Mouse (Mus musculus) CH12.LX (cell line): ENCODE results near the gene Ercc1. TPM values are rescaled to one million over a fixed set of nuclear protein-coding genes. Genes with fewer than 3 reads are reported as not detected.

ENCODE experiments used
- DNase-seq: peaks from one replicate; pipeline ENCODE4 v3.0.0-alpha.2; 2013; ENCODE audit errors: extremely low read depth
- H3K27ac ChIP-seq: 2 replicates; pipeline ENCODE4 v1.5.1; 2012; ENCODE audit warnings: low read depth, mild to moderate bottlenecking, control low read depth, moderate library complexity; ENCODE audit not compliant: insufficient read depth
- H3K27me3 ChIP-seq: replicated peaks from 2 replicates; pipeline ENCODE3; 2012; ENCODE audit warnings: inconsistent platforms
- H3K36me3 ChIP-seq, 2 experiments: replicated peaks in 1 of 2; 2 replicates each; pipeline versions ENCODE3 to v1.6.1; 2012; ENCODE audit warnings: inconsistent platforms in 1 of 2, low read length in 1 of 2, mild to moderate bottlenecking in 1 of 2, mixed read lengths in 1 of 2, moderate library complexity in 1 of 2; ENCODE audit not compliant: control insufficient read depth in 1 of 2, insufficient read depth in 1 of 2
- H3K4me1 ChIP-seq, 2 experiments: 2 replicates each; pipeline ENCODE4 v1.6.1; 2012; ENCODE audit warnings: inconsistent platforms in 1 of 2, moderate library complexity in 1 of 2; ENCODE audit not compliant: insufficient read depth in 2 of 2, control insufficient read depth in 1 of 2
- H3K4me2 ChIP-seq: 2 replicates; pipeline ENCODE4 v1.6.1; 2012; ENCODE audit warnings: low read depth, mild to moderate bottlenecking, control low read depth; ENCODE audit not compliant: poor library complexity, insufficient read depth, severe bottlenecking
- H3K4me3 ChIP-seq, 3 experiments: fragments of 150-350 bp in 1 of 3; sonication (generic) in 1 of 3; replicated peaks in 1 of 3; 2 replicates each; pipeline versions ENCODE3 to v1.5.1; 2011 to 2012; ENCODE audit warnings: low read depth in 2 of 3, low read length in 2 of 3, mild to moderate bottlenecking in 2 of 3, moderate library complexity in 2 of 3, control low read depth in 1 of 3, improper control_type of control experiment in 1 of 3, inconsistent platforms in 1 of 3, mixed read lengths in 1 of 3; ENCODE audit not compliant: poor library complexity in 1 of 3
- H3K79me2 ChIP-seq: replicated peaks from 2 replicates; pipeline ENCODE4 v1.6.1; 2012; ENCODE audit warnings: mild to moderate bottlenecking, moderate library complexity; ENCODE audit not compliant: control insufficient read depth, poor library complexity, insufficient read depth, severe bottlenecking; ENCODE audit errors: extremely low read depth
- H3K9ac ChIP-seq: 2 replicates; pipeline ENCODE4 v1.6.1; 2012; ENCODE audit warnings: low read depth, mild to moderate bottlenecking, control low read depth, moderate library complexity; ENCODE audit not compliant: insufficient read depth
- H3K9me3 ChIP-seq: replicated peaks from 2 replicates; pipeline ENCODE3; 2012; ENCODE audit warnings: low read length, inconsistent platforms, mixed read lengths
- CTCF ChIP-seq, 2 experiments: IDR thresholded peaks in 1 of 2; conservative IDR thresholded peaks in 1 of 2; 2 replicates each; pipeline ENCODE4 v1.5.1; 2011 to 2012; ENCODE audit warnings: low read depth in 2 of 2, low read length in 2 of 2, improper control_type of control experiment in 1 of 2, inconsistent platforms in 1 of 2, mild to moderate bottlenecking in 1 of 2, moderate library complexity in 1 of 2
- ETS1 ChIP-seq: conservative IDR thresholded peaks from 2 replicates; pipeline ENCODE4 v1.6.1; 2012; ENCODE audit warnings: low read depth, mild to moderate bottlenecking, inconsistent platforms, low read length, improper control_type of control experiment, moderate library complexity
- GABPA ChIP-seq: IDR thresholded peaks from 2 replicates; pipeline ENCODE4 v1.6.1; 2012; ENCODE audit warnings: low read depth, low read length, improper control_type of control experiment, inconsistent platforms; ENCODE audit not compliant: insufficient replicate concordance
- HCFC1 ChIP-seq: IDR thresholded peaks from 2 replicates; pipeline ENCODE4 v1.6.1; 2012; ENCODE audit warnings: low read depth, mild to moderate bottlenecking, inconsistent platforms, low read length, improper control_type of control experiment
- IRF4 ChIP-seq: IDR thresholded peaks from 2 replicates; pipeline ENCODE4 v1.6.1; 2014; ENCODE audit warnings: low read depth, mild to moderate bottlenecking, inconsistent platforms, low read length, improper control_type of control experiment
- MAFK ChIP-seq: IDR thresholded peaks from 2 replicates; pipeline ENCODE4 v1.6.1; 2011; ENCODE audit warnings: low read length, improper control_type of control experiment; ENCODE audit not compliant: insufficient replicate concordance
- MAX ChIP-seq: IDR thresholded peaks from 2 replicates; pipeline ENCODE4 v1.6.1; 2011; ENCODE audit warnings: low read length, improper control_type of control experiment
- MAZ ChIP-seq: IDR thresholded peaks from 2 replicates; pipeline ENCODE4 v1.6.1; 2012; ENCODE audit warnings: low read depth, mild to moderate bottlenecking, inconsistent platforms, low read length, improper control_type of control experiment, moderate library complexity
- MEF2A ChIP-seq: IDR thresholded peaks from 2 replicates; pipeline ENCODE4 v1.6.1; 2014; ENCODE audit warnings: low read depth, mild to moderate bottlenecking, inconsistent platforms, low read length, improper control_type of control experiment, borderline replicate concordance
- NELFE ChIP-seq: IDR thresholded peaks from 2 replicates; pipeline ENCODE4 v1.6.1; 2011; ENCODE audit warnings: low read depth, low read length, improper control_type of control experiment
- RAD21 ChIP-seq: IDR thresholded peaks from 2 replicates; pipeline ENCODE4 v1.6.1; 2011; ENCODE audit warnings: low read depth, mild to moderate bottlenecking, low read length, improper control_type of control experiment, moderate library complexity
- SMC3 ChIP-seq: IDR thresholded peaks from 2 replicates; pipeline ENCODE4 v1.6.1; 2011; ENCODE audit warnings: low read depth, low read length, improper control_type of control experiment
- ZC3H11A ChIP-seq: IDR thresholded peaks from 2 replicates; pipeline ENCODE4 v1.6.1; 2012; ENCODE audit warnings: low read depth, mild to moderate bottlenecking, inconsistent platforms, low read length, improper control_type of control experiment
- ZMIZ1 ChIP-seq: IDR thresholded peaks from 2 replicates; pipeline ENCODE4 v1.6.1; 2012; ENCODE audit warnings: low read depth, mild to moderate bottlenecking, inconsistent platforms, low read length, improper control_type of control experiment
- dilution Hi-C: fragments of 300-500 bp; cut with MboI; formaldehyde crosslinking; loops from 2 replicates; pipeline ENCODE4 v1.14.3; 2020; ENCODE audit warnings: low sequenced_read_pairs; ENCODE audit not compliant: extremely low pct_unique_long_range_greater_than_20kb, extremely low pct_ligation_motif_present
- in situ Hi-C: fragments of 300-500 bp; cut with MboI; formaldehyde crosslinking; loops from 3 replicates; pipeline ENCODE4 v1.14.3; 2019; ENCODE audit warnings: low sequenced_read_pairs, low pct_ligation_motif_present, low pct_unique_long_range_greater_than_20kb, mixed read lengths
- polyA plus RNA-seq: library from polyadenylated mRNA; unstranded; fragments of >175 nt; gene quantifications from 2 replicates; pipeline ENCODE4 v1.2.1, GENCODE M21; 2012; ENCODE audit warnings: low read depth; ENCODE audit not compliant: insufficient read length
- total RNA-seq, 2 experiments: library from RNA; depleted of rRNA; stranded (reverse); fragments of 300-350 nt in 1 of 2; fragments of >200 nt in 1 of 2; gene quantifications; 2 replicates each; pipeline ENCODE4 v1.2.3; 2012 to 2014

The Ercc1 gene
- total and polyA plus RNA-seq, 3 experiments = 26.9 to 28.2 (median 27.7) TPM

DNA sequence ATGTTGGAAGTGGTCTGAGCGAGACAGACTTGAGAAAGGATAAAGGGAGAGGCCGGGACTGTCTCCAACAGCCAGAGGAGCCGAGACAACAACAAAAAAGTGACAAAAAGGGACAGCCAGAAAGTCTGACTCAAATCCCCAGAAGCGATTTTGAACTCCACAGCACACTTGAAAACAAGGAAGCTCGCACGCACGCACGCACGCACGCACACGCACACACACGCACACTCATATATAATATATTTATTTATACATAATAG lies 41.6 kb upstream of the Ercc1 start:
- TF ChIP-seq MAFK (no peak), HCFC1 (no peak), IRF4 (no peak), MAZ (no peak), GABPA (no peak), ZC3H11A (no peak)
- H3K4me1 ChIP-seq = peaks cover 2 to 28% of the 10 kb centered on the region in 2 experiments; a peak in 3 of 4 replicates
- no peak overlapping the region for H3K9ac ChIP-seq
- H3K4me3 ChIP-seq = no peak overlapping the region
- H3K4me2 ChIP-seq = no peak overlapping the region
- no peak overlapping the region for H3K27ac ChIP-seq
- no peaks in the 10 kb centered on the region for H3K36me3 ChIP-seq
- H3K27me3 ChIP-seq = peaks cover 57% of the 10 kb centered on the region
- no peaks in the 10 kb centered on the region for H3K9me3 ChIP-seq
- in situ Hi-C loops = no loop called here
- dilution Hi-C loops = no loop called here
- no peak for DNase-seq
- no peaks in the 10 kb centered on the region for H3K79me2 ChIP-seq

DNA sequence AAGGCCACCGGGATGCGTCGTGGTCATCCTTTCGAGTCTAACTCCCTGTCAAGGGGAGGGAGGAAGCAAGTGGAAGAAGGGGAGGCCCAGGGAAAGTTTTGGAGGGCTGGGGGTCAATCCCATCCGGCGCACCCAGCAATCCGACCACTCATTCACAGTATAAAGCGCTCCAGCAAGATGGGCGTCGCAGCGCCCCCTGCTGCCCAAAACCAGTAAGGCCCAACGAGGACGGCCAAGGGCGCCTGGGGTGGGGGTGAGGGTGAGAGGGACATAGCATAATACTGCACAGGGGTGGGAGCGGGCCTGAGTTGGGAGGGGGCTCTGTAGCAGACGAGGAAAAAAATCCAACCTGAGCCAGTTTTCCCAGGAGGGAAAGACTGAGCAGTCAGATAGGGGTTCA lies 40.8 kb upstream of the Ercc1 start:
- H3K79me2 ChIP-seq = no peaks in the 10 kb centered on the region
- no peak overlapping the region for H3K27ac ChIP-seq
- TF ChIP-seq MAX (no peak), SMC3 (peak; percentile 46), MAZ (0 out of 2 replicates have a peak, but pooled peaks have one; percentile 21), CTCF (conservative IDR thresholded peaks at IDR 0.05 in 1 of 2, IDR thresholded peaks at IDR 0.05 in 1 of 2; ENCODE audit: low read depth in 2 of 2, low read length in 2 of 2) (peak in 1 of 2 experiments; percentile 80; a peak in 3 of 4 replicates), RAD21 (peak; percentile 19)
- peaks cover 2 to 33% of the 10 kb centered on the region in 2 experiments; a peak in 3 of 4 replicates for H3K4me1 ChIP-seq
- dilution Hi-C loops (no loop called here), in situ Hi-C loops (no loop called here)
- H3K36me3 ChIP-seq = no peaks in the 10 kb centered on the region
- H3K27me3 ChIP-seq = peaks cover 59% of the 10 kb centered on the region
- DNase-seq = peak; percentile 67
- no peak overlapping the region for H3K4me3 ChIP-seq
- no peaks in the 10 kb centered on the region for H3K9me3 ChIP-seq
- no peak overlapping the region for H3K9ac ChIP-seq
- 0 out of 2 replicates have a peak overlapping the region, but pooled peaks have one; percentile 22 for H3K4me2 ChIP-seq

DNA sequence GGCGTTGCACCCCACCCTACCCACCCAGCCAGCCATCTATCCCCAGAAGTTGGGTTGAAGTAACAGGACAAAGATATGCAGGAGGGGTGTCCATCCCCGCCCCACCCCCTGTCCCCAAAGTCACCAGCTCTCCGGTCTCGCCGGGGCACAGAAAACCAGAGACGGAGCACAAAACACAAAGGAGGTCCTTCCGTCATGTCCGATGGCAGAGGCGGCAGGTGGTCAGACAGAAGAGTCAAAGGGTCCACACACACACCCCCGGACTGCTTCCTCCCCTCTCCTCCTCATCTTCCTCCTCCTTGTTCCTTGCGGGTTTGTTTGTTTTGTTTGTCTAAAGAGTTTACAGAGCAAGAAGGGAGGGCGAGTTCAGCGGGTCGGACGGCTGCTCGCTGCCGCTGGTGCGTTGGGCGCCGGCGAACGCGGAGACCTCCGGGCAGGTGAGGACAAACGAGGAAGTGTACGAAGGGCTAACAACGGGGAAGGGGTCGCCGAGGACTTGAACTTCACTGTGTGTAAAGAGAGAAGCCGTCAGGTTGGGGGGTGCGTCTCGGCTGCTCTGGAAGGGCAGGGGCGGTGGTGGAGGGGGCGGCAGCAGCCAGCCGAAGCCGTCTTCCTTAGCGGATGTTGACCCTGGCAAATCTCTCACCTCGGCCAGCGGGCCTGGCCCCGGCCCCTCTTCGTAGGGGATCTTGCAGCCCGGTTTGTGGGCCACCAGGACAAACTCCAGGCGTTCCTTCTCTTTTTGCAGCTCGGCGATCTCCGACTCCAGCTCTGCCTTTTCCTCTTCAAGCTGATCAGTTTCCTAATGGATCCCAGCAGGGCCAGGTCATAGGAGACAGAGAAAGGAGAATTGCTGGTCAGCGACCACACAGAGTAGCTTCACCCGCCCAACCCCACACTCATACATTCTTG lies 39.8 kb upstream of the Ercc1 start:
- Histone ChIP-seq H3K4me1 (peaks cover 2 to 39% of the 10 kb centered on the region in 2 experiments; a peak in 3 of 4 replicates), H3K79me2 (no peaks in the 10 kb centered on the region)
- in situ Hi-C loops = loop anchor here (5.0 kb wide), 1 partner anchor 38 kb away; the partner anchor contains the start of gene Ercc1
- TF ChIP-seq ZMIZ1 (no peak), ETS1 (no peak), MEF2A (no peak), NELFE (no peak)
- TF ChIP-seq, all 38 proteins: peak for 0
- Histone ChIP-seq H3K27me3 (peaks cover 68% of the 10 kb centered on the region), H3K9ac (no peak overlapping the region), H3K36me3 (no peaks in the 10 kb centered on the region), H3K9me3 (no peaks in the 10 kb centered on the region), H3K4me2 (no peak overlapping the region), H3K27ac (no peak overlapping the region), H3K4me3 (no peak overlapping the region)
- DNase-seq = no peak
- dilution Hi-C loops = no loop called here
